Mouse (Mus musculus): ENCODE data around the gene Kctd4.
"Not testable (repeated sequence)": the region's sequence is repeated elsewhere in the genome, so short reads cannot be mapped to it uniquely, and the experiment has no call there.

Kctd4 gene

GRCm38 (mm10) chr14:75954766-75955165 is at the start of gene Kctd4:
Gene Kctd4, plus strand, starts transcription at chr14:75955009.
- no peak for DNase-seq (ENCODE audit: low read depth, low spot score)

GRCm38 (mm10) chr14:75906931-75907330 is 47.9 kb upstream of the Kctd4 start:
- no peak for DNase-seq (ENCODE audit: low read depth, low spot score)

GRCm38 (mm10) chr14:75911968-75912367 is 42.8 kb upstream of the Kctd4 start:
- no peak for DNase-seq (ENCODE audit: low read depth, low spot score)

GRCm38 (mm10) chr14:75912665-75913064 is 42.1 kb upstream of the Kctd4 start:
- no peak for DNase-seq (ENCODE audit: low read depth, low spot score)

GRCm38 (mm10) chr14:75923314-75924052 is 31.3 kb upstream of the Kctd4 start:
- no peak for DNase-seq (ENCODE audit: low read depth, low spot score)

- DNase-seq (ENCODE audit: low read depth, low spot score) = not testable (repeated sequence)
Observed at GRCm38 (mm10) chr14:75929713-75930112, 25.1 kb upstream of the Kctd4 start.

GRCm38 (mm10) chr14:75931266-75931665 is 23.5 kb upstream of the Kctd4 start:
- no peak for DNase-seq (ENCODE audit: low read depth, low spot score)

- no peak for DNase-seq (ENCODE audit: low read depth, low spot score)
Observed at GRCm38 (mm10) chr14:75934359-75934758, 20.4 kb upstream of the Kctd4 start.

- DNase-seq (ENCODE audit: low read depth, low spot score) = no peak
Observed at GRCm38 (mm10) chr14:75937714-75938113, 17.1 kb upstream of the Kctd4 start.

GRCm38 (mm10) chr14:75941500-75941899 is 13.3 kb upstream of the Kctd4 start:
- no peak for DNase-seq (ENCODE audit: low read depth, low spot score)

- no peak for DNase-seq (ENCODE audit: low read depth, low spot score)
Observed at GRCm38 (mm10) chr14:75942365-75942764, 12.4 kb upstream of the Kctd4 start.

GRCm38 (mm10) chr14:75947674-75948073 is 7.1 kb upstream of the Kctd4 start:
- DNase-seq (ENCODE audit: low read depth, low spot score) = no peak

- DNase-seq (ENCODE audit: low read depth, low spot score) = peak; percentile 29
Observed at GRCm38 (mm10) chr14:75953011-75953410, 1.8 kb upstream of the Kctd4 start.

- DNase-seq (ENCODE audit: low read depth, low spot score) = no peak
Observed at GRCm38 (mm10) chr14:75962250-75962649, 7.4 kb downstream of the Kctd4 start.

GRCm38 (mm10) chr14:75963215-75963614 is 8.4 kb downstream of the Kctd4 start:
- DNase-seq (ENCODE audit: low read depth, low spot score) = no peak

- DNase-seq (ENCODE audit: low read depth, low spot score) = no peak
Observed at GRCm38 (mm10) chr14:75964000-75964399, 9.2 kb downstream of the Kctd4 start.

GRCm38 (mm10) chr14:75964433-75964832 is 9.6 kb downstream of the Kctd4 start:
- DNase-seq (ENCODE audit: low read depth, low spot score) = no peak

- no peak for DNase-seq (ENCODE audit: low read depth, low spot score)
Observed at GRCm38 (mm10) chr14:75967291-75967690, 12.5 kb downstream of the Kctd4 start.

- no peak for DNase-seq (ENCODE audit: low read depth, low spot score)
Observed at GRCm38 (mm10) chr14:75976107-75976506, 21.3 kb downstream of the Kctd4 start.

GRCm38 (mm10) chr14:75981231-75981630 is 26.4 kb downstream of the Kctd4 start:
- DNase-seq (ENCODE audit: low read depth, low spot score) = no peak

GRCm38 (mm10) chr14:75983891-75984290 is 29.1 kb downstream of the Kctd4 start:
- no peak for DNase-seq (ENCODE audit: low read depth, low spot score)

- no peak for DNase-seq (ENCODE audit: low read depth, low spot score)
Observed at GRCm38 (mm10) chr14:75985112-75985511, 30.3 kb downstream of the Kctd4 start.

GRCm38 (mm10) chr14:75986878-75987483 is 32.2 kb downstream of the Kctd4 start:
- DNase-seq (ENCODE audit: low read depth, low spot score) = no peak
